In the genomic region with DNA sequence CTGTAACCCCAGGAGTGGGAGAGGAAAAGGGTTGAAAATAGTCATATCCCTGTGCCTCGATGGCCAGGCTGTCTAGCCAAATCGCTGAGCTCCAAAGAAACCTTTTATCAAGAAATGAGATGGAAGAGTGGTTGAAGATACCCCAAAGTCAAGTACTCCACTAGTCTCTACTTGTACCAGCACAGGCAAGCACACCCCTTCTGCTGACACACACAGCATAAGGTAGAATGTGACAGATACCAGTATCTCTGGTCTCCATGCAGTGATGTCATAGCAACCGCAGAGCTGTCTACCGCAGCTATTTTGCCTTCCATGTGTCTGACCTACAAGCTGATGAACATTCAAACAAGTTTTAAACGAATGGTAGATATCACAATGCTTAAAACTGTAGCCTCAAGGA, we compare ENCODE assay signal across 9 mouse cellular contexts. TPM values are rescaled to one million over a fixed set of nuclear protein-coding genes. Genes with fewer than 3 reads are reported as not detected.
A peak's percentile ranks its signal among the peaks of the same experiment; 100 is the strongest.
DNase-seq lines count a peak whose midpoint lies in the region; ATAC-seq and TF ChIP-seq lines count a peak whose summit lies in the region.
"Had no signal": no experiment of that assay in that cellular context is flagged by ENCODE, and none has a peak within 500 bp of the region (broad histone marks: within the 10 kb centered on the region; RNA-seq: fewer than 3 reads in every experiment).

No protein-coding gene starts in this region.

- WGBS in heart, embryonic 11.5 days (ENCODE audit: insufficient replicate concordance): 74% methylated on average over 5 of the region's 5 CpGs
- WGBS in forebrain, embryonic 14.5 days: 87% methylated on average over 5 of the region's 5 CpGs
- WGBS in liver, embryonic 11.5 days: 53% methylated on average over 5 of the region's 5 CpGs

- peak overlapping the region; percentile 89 for H3K4me2 ChIP-seq in heart, embryonic 11.5 days
- peak overlapping the region; percentile 91 for H3K4me2 ChIP-seq in forebrain, embryonic 14.5 days (ENCODE audit: low read length)
- H3K4me2 ChIP-seq in liver, embryonic 11.5 days: peak overlapping the region; percentile 89

- H3K27me3 ChIP-seq in heart, embryonic 11.5 days (ENCODE audit: control insufficient read depth, insufficient read depth, low read length): no peaks in the 10 kb centered on the region
- H3K27me3 ChIP-seq in ES-Bruce4 (ENCODE audit: control insufficient read depth, insufficient read depth, low read length, poor library complexity, severe bottlenecking): no peaks in the 10 kb centered on the region
- H3K27me3 ChIP-seq in forebrain, embryonic 14.5 days (replicated peaks; ENCODE audit: control insufficient read depth, insufficient read depth, low read length): no peaks in the 10 kb centered on the region
- H3K27me3 ChIP-seq in liver, embryonic 11.5 days (replicated peaks; ENCODE audit: control insufficient read depth, insufficient read depth, low read length): no peaks in the 10 kb centered on the region

- TF ChIP-seq POLR2A in ES-Bruce4 (IDR thresholded peaks at IDR 0.05; ENCODE audit: insufficient read depth, low read length): no peak

- H3K9me3 ChIP-seq in heart, embryonic 11.5 days (replicated peaks; ENCODE audit: control insufficient read depth, low read length): no peaks in the 10 kb centered on the region
- no peaks in the 10 kb centered on the region for H3K9me3 ChIP-seq in ES-Bruce4 (replicated peaks; ENCODE audit: control insufficient read depth, insufficient read depth, low read length, poor library complexity, severe bottlenecking)
- no peaks in the 10 kb centered on the region for H3K9me3 ChIP-seq in forebrain, embryonic 14.5 days (replicated peaks; ENCODE audit: control insufficient read depth, low read length)
- H3K9me3 ChIP-seq in liver, embryonic 11.5 days (ENCODE audit: control insufficient read depth, low read length): no peaks in the 10 kb centered on the region

- ATAC-seq in heart, embryonic 11.5 days (replicated peaks; ENCODE audit: insufficient number of reproducible peaks, low FRiP score, low TSS enrichment): no peak
- ATAC-seq in forebrain, embryonic 14.5 days: no peak
- peak; percentile 71 for ATAC-seq in liver, embryonic 11.5 days (replicated peaks; ENCODE audit: low FRiP score)

- H3K4me3 ChIP-seq in heart, embryonic 11.5 days (ENCODE audit: low read depth, low read length): peak overlapping the region; percentile 79
- no peak overlapping the region for H3K4me3 ChIP-seq in ES-Bruce4 (ENCODE audit: low read depth, low read length)
- peak overlapping the region; percentile 80 for H3K4me3 ChIP-seq in forebrain, embryonic 14.5 days (ENCODE audit: low read depth, low read length)
- peak overlapping the region; percentile 98 for H3K4me3 ChIP-seq in liver, embryonic 11.5 days (ENCODE audit: low read depth, low read length)

- intact Hi-C loops in left cerebral cortex, postnatal 14 days (cut with DNase I): loop anchor here (2.0 kb wide), 1 partner anchor 17 kb away; a partner anchor contains a TSS

- H3K27ac ChIP-seq in heart, embryonic 11.5 days (ENCODE audit: low read depth, low read length): no peak overlapping the region
- H3K27ac ChIP-seq in ES-Bruce4 (ENCODE audit: insufficient read depth, low read length): no peak overlapping the region
- no peak overlapping the region for H3K27ac ChIP-seq in forebrain, embryonic 14.5 days (ENCODE audit: low read depth, low read length)
- peak overlapping the region; percentile 62 for H3K27ac ChIP-seq in liver, embryonic 11.5 days (ENCODE audit: low read depth, low read length)

- H3K9ac ChIP-seq in heart, embryonic 11.5 days (ENCODE audit: low read depth, low read length): peak overlapping the region; percentile 84; the same call in 1 of the 2 replicates
- peak overlapping the region; percentile 95; the same call in 1 of the 2 replicates for H3K9ac ChIP-seq in ES-Bruce4 (ENCODE audit: low read depth, poor library complexity, severe bottlenecking)
- H3K9ac ChIP-seq in forebrain, embryonic 14.5 days (ENCODE audit: low read length): peak overlapping the region; percentile 78; the same call in 1 of the 2 replicates
- H3K9ac ChIP-seq in liver, embryonic 11.5 days (ENCODE audit: low read depth, low read length): peak overlapping the region; percentile 99; the same call in 1 of the 2 replicates

- TF ChIP-seq CTCF in ES-Bruce4 (IDR thresholded peaks at IDR 0.05; ENCODE audit: low read depth, low read length): no peak

- no peak for DNase-seq in heart, postnatal 4 days
- DNase-seq in forebrain, embryonic 14.5 days (ENCODE audit: low spot score): no peak
- DNase-seq in liver, embryonic 11.5 days (ENCODE audit: low spot score): no peak
- no peak for DNase-seq in left cerebral cortex, postnatal 14 days (ENCODE audit: low spot score in 2 of 2)
- no peak for DNase-seq in right cerebral cortex, postnatal 25 days
- no peak for DNase-seq in layer of hippocampus, postnatal 14 days (ENCODE audit: low spot score in 2 of 2)
- DNase-seq: gastrocnemius, postnatal 25 days had no signal

- peaks cover 32% of the 10 kb centered on the region for H3K36me3 ChIP-seq in heart, embryonic 11.5 days (ENCODE audit: control insufficient read depth, insufficient read depth, low read length)
- H3K36me3 ChIP-seq in ES-Bruce4 (ENCODE audit: control insufficient read depth, insufficient read depth, low read length, poor library complexity, severe bottlenecking): peaks cover 54% of the 10 kb centered on the region
- peaks cover 53% of the 10 kb centered on the region for H3K36me3 ChIP-seq in forebrain, embryonic 14.5 days (ENCODE audit: control insufficient read depth, insufficient read depth, low read length)
- peaks cover 32% of the 10 kb centered on the region for H3K36me3 ChIP-seq in liver, embryonic 11.5 days (ENCODE audit: control insufficient read depth, insufficient read depth, low read length)

- no peak for TF ChIP-seq EP300 in ES-Bruce4 (IDR thresholded peaks at IDR 0.05; ENCODE audit: insufficient read depth, low read depth, low read length)

- H3K4me1 ChIP-seq in heart, embryonic 11.5 days (ENCODE audit: control insufficient read depth, insufficient read depth, low read length): peaks cover 12% of the 10 kb centered on the region
- no peaks in the 10 kb centered on the region for H3K4me1 ChIP-seq in ES-Bruce4 (ENCODE audit: control insufficient read depth, insufficient read depth, low read length)
- H3K4me1 ChIP-seq in forebrain, embryonic 14.5 days (ENCODE audit: control insufficient read depth, insufficient read depth, low read length): peaks cover 12% of the 10 kb centered on the region
- peaks cover 11% of the 10 kb centered on the region; the same call in 1 of the 2 replicates for H3K4me1 ChIP-seq in liver, embryonic 11.5 days (replicated peaks; ENCODE audit: control insufficient read depth, insufficient read depth, low read length)

RNA-seq across cellular contexts. Expression of a gene that starts 2.1 kb away (rescaled TPM):
- polyA plus RNA-seq in heart, embryonic 11.5 days (2014; fragmentation: Nextera tagmentation; extraction: Ambion mirVana): 205 and 212 TPM in 2 replicates
- 100 to 1,000 TPM in 1 of 2 experiments, 10 to 100 TPM in 1; 95.4 to 106 TPM for total RNA-seq in heart, postnatal 4 days (2021)
- polyA plus RNA-seq in ES-Bruce4 (2011; ENCODE audit: insufficient read depth, insufficient read length, low read depth, missing spikeins): 237 and 266 TPM in 2 replicates
- 116 and 143 TPM in 2 replicates for polyA plus RNA-seq in forebrain, embryonic 14.5 days (2014; fragmentation: Nextera tagmentation; extraction: Ambion mirVana)
- 299 and 337 TPM in 2 replicates for polyA plus RNA-seq in liver, embryonic 11.5 days (2014; fragmentation: Nextera tagmentation; extraction: Ambion mirVana)
- total RNA-seq in left cerebral cortex, postnatal 14 days (2021): 1 to 10 TPM; 2.2 TPM
- 1 to 10 TPM; 2.9 to 4.0 TPM for total RNA-seq in layer of hippocampus, postnatal 14 days (2021)

RNA-seq across cellular contexts. Expression of a gene that starts 17.4 kb away (rescaled TPM):
- polyA plus RNA-seq in heart, embryonic 11.5 days (2014; fragmentation: Nextera tagmentation; extraction: Ambion mirVana): 56.4 and 58.5 TPM in 2 replicates
- total RNA-seq in heart, postnatal 4 days (2021): 10 to 100 TPM; 29.8 to 32.0 TPM
- polyA plus RNA-seq in ES-Bruce4 (2011; ENCODE audit: insufficient read depth, insufficient read length, low read depth, missing spikeins): 68.2 and 72.2 TPM in 2 replicates
- polyA plus RNA-seq in forebrain, embryonic 14.5 days (2014; fragmentation: Nextera tagmentation; extraction: Ambion mirVana): 92.1 and 93.0 TPM in 2 replicates
- 76.0 and 82.7 TPM in 2 replicates for polyA plus RNA-seq in liver, embryonic 11.5 days (2014; fragmentation: Nextera tagmentation; extraction: Ambion mirVana)
- 10 to 100 TPM; 40.6 to 45.7 TPM for total RNA-seq in left cerebral cortex, postnatal 14 days (2021)
- 10 to 100 TPM; 39.7 to 41.5 TPM for total RNA-seq in layer of hippocampus, postnatal 14 days (2021)

RNA-seq across cellular contexts. Expression of a gene that starts 43.4 kb away (rescaled TPM):
- polyA plus RNA-seq in heart, embryonic 11.5 days (2014; fragmentation: Nextera tagmentation; extraction: Ambion mirVana): 9.4 and 10.2 TPM in 2 replicates
- total RNA-seq in heart, postnatal 4 days (2021): 1 to 10 TPM; 8.9 to 9.9 TPM
- 10.3 and 12.7 TPM in 2 replicates for polyA plus RNA-seq in ES-Bruce4 (2011; ENCODE audit: insufficient read depth, insufficient read length, low read depth, missing spikeins)
- polyA plus RNA-seq in forebrain, embryonic 14.5 days (2014; fragmentation: Nextera tagmentation; extraction: Ambion mirVana): 16.6 and 20.2 TPM in 2 replicates
- polyA plus RNA-seq in liver, embryonic 11.5 days (2014; fragmentation: Nextera tagmentation; extraction: Ambion mirVana): 9.9 and 11.7 TPM in 2 replicates
- 10 to 100 TPM; 12.9 to 13.9 TPM for total RNA-seq in left cerebral cortex, postnatal 14 days (2021)
- total RNA-seq in layer of hippocampus, postnatal 14 days (2021): 10 to 100 TPM; 15.4 to 16.1 TPM

RNA-seq across cellular contexts. Expression of a gene that starts 48.2 kb away (rescaled TPM):
- 0.14 and 0.16 TPM in 2 replicates for polyA plus RNA-seq in heart, embryonic 11.5 days (2014; fragmentation: Nextera tagmentation; extraction: Ambion mirVana)
- total RNA-seq in heart, postnatal 4 days (2021): under 1 TPM; 0.09 to 0.12 TPM
- not detected in 2 replicates for polyA plus RNA-seq in ES-Bruce4 (2011; ENCODE audit: insufficient read depth, insufficient read length, low read depth, missing spikeins)
- polyA plus RNA-seq in forebrain, embryonic 14.5 days (2014; fragmentation: Nextera tagmentation; extraction: Ambion mirVana): 0.10 and 0.37 TPM in 2 replicates
- polyA plus RNA-seq in liver, embryonic 11.5 days (2014; fragmentation: Nextera tagmentation; extraction: Ambion mirVana): not detected in 2 replicates
- 10 to 100 TPM; 25.2 to 35.5 TPM for total RNA-seq in left cerebral cortex, postnatal 14 days (2021)
- total RNA-seq in layer of hippocampus, postnatal 14 days (2021): 1 to 10 TPM; 1.5 to 1.9 TPM
- total RNA-seq: gastrocnemius, postnatal 25 days had no signal
